Mouse (Mus musculus) adrenal gland, adult 2 months (tissue): ENCODE data around the gene Ostf1. TPM values are rescaled to one million over a fixed set of nuclear protein-coding genes. Genes with fewer than 3 reads are reported as not detected.

Source experiments
- DNase-seq: peaks from one replicate; pipeline ENCODE4 v3.0.0; 2021
- long read RNA-seq: library from polyadenylated mRNA; stranded (forward); transcript quantifications from one replicate; pipeline ENCODE4 v2.0.0, GENCODE M21; 2021
- polyA plus RNA-seq: library from polyadenylated mRNA; depleted of rRNA; stranded (reverse); fragments of >200 nt; gene quantifications from 2 replicates; pipeline ENCODE4 v1.2.3, GENCODE M21; 2012; rRNA removed
- total RNA-seq, 2 experiments: library from RNA; stranded (reverse); gene quantifications; 2 replicates each; pipeline ENCODE4 v1.2.3; 2021

Ostf1 gene
- total RNA-seq (100 to 1,000 TPM; 108 to 122 TPM), polyA plus RNA-seq (61.1 and 95.4 TPM in 2 replicates)
- long read RNA-seq, transcript Ostf1-201 (10 exons, 2,726 nt): major isoform, 112 of 115 reads
- long read RNA-seq, partial matches to known transcripts: 2 of 115 reads
- long read RNA-seq, other reads (novel, unspliced or antisense): 1 of 115 reads

DNA sequence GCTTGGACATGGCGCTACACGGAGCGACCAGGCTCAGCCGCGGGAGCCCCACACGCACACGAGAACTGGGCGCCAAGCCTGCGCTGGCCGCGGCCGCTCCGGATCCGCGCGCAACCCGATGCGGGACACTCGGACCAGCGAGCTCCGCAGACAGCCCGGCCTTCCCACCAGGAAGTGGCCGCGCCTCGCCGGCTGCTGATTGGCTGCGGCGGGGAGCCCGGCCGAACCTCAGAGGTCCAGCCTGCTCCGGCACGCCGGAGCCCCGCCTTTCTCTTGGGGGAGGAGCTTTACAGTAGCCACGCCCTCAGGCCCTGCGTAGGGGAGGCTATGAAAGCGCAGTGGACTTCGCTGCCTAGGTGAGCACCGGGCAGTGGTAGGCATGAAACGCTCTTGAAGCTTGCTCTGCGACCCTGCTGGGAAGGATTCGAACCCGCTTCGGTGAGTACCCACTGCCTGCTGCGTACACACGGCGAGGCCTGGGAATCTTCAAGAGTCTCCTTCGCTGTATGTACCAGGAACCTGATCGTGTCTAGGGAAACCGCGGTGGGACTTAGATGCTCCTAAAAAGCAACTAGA lies at the start of gene Ostf1, which contains the start of gene Nmrk1:
Ostf1 (minus strand) TSS at position 180 of the 576 bp plus-strand sequence.
Nmrk1 (plus strand) TSS at position 307 of the 576 bp plus-strand sequence.
- DNase-seq: peak; percentile 100

DNA sequence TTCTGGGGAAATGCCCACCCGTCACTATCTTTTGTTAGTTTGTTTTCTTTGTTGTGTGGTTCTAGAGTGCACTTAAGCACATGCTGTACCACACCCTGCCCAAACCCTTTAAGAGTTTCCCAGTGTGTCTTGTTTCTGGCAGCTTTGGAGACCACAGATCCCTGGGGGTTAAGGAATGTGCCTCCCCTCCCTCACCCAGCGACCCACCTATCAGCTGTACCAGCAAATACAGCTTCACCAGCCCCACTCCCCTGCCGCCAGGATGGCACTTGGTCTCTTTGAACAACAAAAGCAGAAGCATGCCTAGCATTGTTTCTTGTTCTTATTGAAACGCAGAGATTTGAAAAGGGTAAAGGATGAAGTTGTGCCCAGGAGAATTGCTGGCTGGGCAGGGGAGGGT lies 41.5 kb upstream of the Ostf1 start:
- no peak for DNase-seq

DNA sequence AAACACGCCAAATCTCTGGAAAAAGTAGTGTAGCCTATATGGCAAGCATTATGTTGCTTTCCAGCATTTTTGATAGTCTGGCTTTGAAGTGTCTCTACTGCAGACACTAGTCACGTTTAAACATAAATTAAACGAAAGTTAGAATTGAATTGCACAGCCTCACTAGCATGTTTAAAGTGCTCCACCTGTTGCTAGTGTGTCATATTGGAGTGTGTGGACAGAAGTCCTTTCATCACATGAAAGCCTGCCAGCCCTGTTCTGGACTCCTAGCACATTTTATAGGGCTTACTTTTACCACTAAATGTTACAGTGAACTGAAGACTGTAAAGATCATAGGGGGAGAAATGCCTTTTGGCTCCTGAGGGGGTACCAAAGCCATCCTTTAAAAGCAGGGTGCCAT lies 40.9 kb upstream of the Ostf1 start:
- DNase-seq: no peak

DNA sequence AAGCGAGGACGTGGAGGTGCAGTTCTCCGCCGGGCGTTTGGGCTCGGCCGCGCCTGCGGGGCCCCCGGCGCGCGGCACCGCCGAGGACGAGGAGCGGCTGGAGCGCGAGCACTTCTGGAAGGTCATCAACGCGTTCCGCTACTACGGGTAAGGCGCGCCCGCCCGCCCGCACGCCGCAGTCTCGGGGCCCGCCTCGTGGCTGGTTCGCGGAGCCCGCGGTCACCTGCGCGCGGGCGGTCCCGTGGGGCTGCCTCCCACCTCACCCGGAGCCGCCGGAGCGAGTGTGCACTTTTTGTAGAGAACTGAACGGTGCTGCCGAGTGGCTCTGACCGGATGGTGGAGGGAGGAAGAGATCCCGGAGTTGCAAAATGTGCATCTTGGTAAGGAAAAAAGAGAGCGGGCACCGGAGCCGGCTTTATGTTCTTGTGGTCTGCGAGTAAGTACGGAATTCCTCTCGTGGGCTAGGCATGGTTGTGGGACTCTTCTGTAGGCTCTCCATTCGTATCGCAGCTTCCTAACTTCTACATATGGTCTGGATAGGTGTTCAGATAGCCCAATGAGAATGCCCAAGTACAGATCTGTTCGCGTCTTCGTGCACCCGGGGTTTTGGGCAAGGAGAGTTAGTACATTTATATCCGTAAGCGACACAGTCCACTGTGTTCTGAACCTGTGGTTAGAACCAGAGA lies 39.6 kb upstream of the Ostf1 start:
- peak; percentile 67 for DNase-seq

DNA sequence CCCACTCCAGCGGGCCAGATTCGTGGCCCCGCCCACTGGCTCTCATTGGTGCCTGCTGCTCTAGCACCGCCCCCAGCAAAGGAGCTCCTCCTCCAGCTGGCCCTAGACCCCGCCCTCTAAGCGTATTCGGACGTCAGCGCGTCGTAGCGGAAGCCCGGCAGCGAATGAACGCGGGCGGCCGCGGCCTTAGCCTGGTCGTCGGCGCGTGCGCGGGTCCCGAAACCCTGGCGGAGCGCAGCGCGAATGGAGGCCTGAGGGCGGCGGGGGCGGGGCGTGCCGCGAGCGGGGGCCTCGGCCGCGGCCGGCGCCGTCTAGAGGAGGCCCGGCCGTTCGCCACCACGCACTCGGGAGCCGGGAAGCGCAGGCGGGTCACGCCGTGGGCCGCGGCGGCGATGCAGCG lies 39.0 kb upstream of the Ostf1 start, which contains the start of gene Carnmt1:
Carnmt1 (plus strand) TSS at position 157 of the 400 bp plus-strand sequence.
- DNase-seq: peak; percentile 100

DNA sequence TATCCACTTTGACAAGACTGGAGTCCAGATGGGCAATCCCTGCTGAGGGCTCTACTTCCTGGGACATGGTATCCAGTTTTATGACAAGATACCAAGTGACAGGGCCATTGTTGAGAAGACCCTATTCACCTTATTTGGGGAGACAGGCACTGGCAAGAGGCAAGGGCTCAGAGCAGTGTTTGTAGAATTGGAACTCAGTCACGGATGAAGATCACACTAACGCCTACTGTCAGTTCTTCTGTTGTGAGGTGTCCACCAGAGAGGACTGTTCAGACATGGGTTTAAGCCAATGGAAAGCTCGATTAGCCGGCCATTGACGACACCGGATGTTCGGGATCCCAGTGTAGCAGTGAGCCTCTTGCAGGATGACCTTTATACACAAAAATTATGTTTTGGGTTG lies 37.9 kb upstream of the Ostf1 start:
- DNase-seq: no peak

DNA sequence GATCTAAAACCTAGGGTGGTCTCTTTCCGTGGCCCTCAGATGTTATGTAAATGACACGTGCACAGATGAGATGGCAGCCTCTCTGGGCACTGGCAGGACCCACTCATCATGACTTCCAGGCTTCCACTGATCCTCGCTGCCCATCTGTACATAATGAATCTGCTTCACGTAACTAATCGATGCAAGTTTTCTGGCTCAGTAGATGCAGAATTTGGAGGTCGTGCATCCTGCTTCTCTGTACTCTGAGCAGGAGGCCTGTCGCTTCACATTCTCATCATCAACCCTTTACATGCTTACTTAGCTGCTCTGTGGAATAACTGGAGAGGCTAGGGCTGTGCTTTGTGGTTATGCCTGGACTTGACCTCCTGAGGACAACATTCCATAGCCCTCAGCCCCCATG lies 35.3 kb upstream of the Ostf1 start:
- no peak for DNase-seq

DNA sequence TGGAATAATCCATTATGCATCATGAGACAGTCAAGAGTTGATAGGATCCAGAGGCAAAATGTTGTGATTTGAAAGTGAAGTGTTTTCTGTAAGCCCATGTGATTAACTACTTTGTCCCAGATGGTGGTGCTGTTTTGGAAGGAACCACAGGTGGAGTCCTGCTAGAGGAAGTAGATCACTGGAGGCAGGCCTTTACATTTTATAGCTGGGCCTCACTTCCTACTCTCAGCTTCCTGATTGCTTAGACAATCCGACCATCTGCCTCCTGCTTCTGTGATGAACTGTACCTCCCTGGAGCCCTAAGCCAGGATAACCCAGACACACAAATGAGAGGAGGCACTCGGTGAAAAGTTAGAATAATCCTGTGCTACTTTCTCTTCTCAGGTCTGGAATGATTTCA lies 32.3 kb upstream of the Ostf1 start:
- DNase-seq: no peak

DNA sequence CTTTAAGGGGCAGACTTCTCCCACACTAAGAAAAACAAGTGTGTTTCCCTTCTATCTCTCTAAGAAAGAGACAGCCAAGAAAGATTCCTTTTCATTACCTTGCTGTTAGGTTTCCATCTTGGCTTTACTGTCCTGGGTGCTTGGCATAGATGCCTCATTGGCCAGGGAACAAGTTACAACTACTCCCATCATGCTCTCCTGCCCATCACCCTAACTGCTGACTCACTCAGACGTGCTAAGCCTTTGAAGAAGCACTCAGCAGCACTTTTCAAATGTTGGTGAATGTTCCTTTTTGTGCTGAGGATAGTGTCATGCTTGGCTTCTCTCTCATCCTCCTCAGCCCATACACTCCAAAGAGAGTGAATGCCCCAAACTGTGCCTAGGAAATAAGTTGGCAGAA lies 30.1 kb upstream of the Ostf1 start:
- no peak for DNase-seq

DNA sequence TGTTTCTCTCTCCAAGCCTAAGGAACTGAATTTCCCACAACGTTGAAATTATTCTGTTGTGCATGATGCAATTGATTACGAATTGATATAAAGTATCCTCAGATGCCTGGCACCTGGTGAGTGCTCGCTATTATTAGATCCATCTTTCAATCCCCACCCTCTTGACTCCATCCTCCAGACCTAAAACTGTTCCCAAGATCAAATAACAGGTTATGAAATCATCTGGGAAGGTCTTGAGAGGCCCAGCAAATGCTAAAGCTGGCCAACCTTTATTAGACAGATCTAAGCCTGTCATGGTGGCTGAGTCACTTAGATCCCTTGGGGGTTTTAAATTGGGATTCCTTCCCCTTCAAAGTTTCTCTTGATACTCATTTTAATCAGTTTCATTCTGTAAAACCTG lies 28.8 kb upstream of the Ostf1 start:
- no peak for DNase-seq

DNA sequence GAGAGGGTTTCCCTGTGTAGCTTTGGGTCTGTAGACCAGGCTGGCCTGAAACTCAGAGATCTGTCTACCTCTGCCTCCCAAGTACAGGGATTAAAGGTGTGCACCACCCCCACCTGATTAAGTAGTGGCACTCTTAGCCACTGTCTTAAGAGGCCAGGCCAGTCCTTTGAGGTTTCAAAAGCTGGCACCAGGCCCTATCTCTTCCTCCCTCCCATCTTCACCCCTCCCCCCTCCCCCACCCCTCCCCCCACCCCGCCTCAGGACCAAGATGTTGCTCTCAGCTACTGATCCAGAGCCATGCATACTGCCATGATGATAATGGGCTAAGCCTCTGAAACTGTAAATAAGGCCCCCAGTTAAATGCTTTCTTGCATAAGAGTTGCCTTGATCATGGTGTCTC lies 27.7 kb upstream of the Ostf1 start:
- DNase-seq: no peak

DNA sequence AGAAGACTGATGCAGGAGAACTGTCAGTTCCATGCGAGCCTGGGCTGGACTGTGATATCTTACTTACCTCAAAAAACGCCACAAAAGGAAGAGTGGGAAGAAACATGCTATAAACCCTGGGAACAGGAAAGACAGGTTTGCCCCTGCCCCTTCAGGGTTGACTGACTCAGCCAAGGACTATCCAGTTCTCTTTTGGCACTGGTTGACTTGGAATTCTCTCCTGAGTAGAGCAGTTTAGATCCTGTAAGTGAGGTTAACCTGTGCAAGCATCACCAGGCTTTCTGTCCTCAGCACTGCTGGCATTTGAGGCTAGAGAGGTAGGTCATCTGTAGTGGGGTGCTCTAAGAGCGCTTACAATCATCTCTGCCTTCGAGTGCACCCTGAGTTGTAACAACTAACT lies 26.9 kb upstream of the Ostf1 start:
- DNase-seq: no peak

DNA sequence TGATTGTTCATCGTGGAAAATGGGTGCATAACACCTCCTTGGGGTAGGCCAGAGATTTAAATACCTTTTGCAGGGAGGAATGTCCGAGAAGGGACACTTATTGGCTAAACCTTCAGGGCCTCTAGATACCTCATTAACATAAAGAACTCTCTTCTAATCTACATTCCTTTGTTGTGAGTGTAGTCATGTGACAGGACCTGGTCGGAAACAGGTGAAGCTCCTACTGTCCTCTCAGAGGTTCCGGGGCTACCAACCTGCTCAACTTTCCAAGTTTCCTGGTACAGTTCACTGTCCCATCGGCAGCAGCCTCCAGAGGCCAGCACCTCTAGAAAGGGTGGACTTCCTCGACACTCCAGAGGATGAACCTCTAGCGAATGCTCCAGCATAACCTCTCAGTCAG lies 24.4 kb upstream of the Ostf1 start:
- DNase-seq: no peak

DNA sequence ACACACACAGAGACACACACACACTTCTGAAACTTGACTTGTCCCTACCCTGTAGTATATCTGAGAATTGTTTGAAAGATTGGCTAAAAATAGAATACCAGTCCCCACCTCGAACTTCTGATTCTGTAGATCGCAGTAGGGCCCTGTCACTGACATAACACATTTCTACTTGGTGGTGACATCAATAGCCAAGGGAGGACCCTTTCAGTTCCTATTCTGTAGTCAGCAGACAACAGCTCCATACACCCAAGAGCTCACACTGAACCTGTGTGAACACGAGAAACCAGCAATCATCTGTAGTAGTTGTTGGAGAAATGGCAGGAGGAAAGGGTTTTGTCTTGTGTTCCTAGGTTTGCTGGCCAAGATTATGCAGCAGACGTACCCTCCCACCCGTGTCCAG lies 23.4 kb upstream of the Ostf1 start:
- no peak for DNase-seq

DNA sequence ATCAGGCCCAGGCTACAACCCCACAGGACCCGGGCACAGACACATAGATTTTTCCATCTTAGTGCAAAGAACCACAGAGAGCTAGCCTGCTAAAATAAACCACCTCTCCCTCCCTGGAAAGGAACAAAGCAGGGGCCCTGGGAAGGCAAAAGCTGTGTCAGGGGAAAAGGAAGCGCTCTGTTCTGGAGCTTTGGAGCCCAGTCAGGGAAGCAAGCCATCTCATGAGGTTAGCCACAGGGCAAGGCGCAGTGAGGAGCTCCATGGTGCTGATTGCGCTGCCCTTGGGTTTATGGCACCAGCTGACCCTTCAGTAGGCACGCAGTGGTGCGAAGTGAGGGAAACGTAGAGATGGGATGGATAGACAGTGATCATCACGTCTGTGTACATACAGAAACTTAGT lies 22.7 kb upstream of the Ostf1 start:
- no peak for DNase-seq

DNA sequence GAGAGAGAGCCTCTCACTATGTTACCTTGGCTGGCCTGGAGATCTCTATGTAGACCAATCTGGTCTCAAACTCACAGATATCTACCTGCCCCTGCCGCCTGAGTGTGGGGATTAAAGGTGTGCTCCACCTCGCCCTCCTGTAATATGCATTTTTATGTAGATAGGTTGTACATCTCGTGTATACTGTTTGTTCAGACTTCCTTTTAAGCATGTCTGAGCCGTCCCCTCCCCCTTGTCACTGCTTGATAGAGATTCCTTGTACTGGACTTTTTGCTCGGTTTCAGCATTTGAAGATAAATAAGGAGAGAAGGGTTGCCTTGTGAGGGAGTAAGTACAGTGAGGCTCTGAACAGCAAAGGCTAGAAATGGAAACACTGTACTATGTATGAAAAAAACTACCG lies 21.4 kb upstream of the Ostf1 start:
- DNase-seq: no peak

DNA sequence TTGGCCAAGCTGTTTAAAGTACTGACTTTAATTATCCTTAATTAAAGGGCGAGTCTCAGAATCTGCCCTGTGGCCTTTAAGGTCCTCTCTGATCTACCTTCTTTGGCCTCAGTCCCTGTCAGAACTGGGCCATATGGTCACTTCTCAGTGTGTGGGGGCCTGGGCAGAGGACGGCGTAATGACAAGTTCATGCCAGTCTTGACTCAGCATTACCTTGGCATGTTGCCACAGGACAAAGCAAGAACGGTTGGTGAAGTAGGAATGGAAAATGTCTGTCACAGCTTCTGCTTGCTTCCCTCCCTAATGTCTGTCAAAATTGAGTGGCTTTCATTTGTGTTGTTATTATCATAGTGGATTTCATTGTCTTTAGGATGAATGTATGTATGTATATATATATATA lies 21.0 kb upstream of the Ostf1 start:
- peak; percentile 81 for DNase-seq

DNA sequence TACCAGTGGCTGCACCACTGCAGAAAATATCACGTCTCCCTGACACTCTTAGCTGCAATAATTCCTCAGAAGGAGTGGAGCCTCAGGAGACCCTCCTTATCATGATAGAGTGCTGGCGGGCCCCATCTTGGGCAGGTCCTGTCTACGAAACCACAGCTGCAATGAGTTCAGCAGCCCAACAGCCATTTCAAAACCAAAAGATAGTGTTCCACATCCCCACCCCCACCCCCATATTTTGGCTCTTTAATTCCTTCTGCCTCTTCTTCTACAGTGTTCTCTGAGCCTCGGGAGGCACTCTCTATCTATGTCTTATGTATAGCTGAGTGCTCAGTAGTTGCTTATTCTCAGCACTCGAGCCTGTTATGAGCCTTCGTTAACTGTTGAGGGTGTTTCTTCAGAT lies 18.9 kb upstream of the Ostf1 start:
- DNase-seq: no peak

DNA sequence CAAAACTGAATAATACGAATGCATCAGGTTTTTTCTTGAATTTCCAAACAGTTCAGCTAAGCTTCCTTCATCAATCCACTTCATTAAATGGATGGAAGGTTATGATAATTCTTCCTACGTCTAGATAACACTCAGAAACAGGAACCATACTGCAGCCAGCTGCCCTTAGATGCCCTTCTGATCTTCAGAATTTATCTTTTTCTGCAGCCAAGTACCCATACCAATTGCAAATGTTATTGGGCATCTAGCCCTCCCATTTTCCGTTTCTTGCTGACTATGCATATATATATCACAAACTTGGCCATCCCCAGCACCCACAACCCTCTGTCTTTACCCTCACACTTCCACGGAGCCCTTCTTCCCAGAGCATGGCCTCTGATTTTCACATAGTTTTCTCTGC lies 18.3 kb upstream of the Ostf1 start:
- DNase-seq: no peak

DNA sequence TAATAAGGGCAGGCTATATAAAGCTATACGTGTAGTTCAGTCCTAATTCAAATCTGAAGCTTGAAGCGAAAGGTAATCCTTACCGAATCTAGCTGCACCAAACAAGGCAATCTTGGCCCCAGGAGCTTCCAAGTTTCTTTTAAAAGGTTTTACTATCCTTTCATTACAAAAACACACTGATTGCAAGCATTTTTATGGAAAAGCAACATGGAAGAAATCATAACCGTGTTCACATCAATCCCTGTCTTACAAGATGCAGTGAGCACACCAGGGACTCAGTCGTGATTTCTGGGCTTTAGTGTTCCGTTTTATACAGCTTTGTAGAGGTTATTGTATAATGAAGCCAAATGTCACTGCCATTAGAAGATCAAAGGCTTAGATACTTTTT lies 16.9 kb upstream of the Ostf1 start:
- no peak for DNase-seq

DNA sequence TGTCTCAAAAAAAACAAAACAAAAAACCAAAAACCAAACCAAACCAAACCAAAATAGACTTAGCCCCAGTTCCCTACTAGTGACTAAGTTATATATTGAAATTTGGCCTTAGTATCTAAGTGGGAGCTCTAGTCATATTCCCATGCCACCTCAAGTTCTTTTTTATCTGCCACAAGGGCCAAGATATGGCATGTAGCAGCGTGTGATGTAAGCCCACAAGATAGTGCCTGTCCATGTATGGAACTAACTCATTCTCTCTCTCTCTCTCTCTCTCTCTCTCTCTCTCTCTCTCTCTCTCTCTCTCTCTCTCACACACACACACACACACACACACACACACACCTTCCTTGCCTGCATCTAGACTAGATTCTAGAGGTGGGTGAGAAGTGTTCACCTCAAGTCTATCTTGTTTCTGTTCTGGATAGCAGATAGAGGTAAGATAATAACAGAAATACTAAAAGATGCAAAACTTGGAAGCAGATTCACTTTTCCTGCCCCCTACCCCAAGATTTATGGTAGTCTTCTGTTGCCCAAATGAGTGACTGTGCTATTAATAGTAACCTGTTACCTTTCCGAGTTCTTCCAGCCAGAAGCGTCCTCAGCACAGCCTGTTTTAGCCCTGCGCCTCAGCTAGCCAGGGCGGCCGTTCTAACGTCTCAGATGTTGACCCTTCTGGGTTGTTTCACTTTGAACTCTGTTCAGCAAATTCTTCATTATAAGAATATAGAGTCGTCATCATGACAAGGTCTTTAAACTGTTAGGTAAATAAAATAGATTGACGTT lies 16.3 kb upstream of the Ostf1 start:
- DNase-seq: no peak

DNA sequence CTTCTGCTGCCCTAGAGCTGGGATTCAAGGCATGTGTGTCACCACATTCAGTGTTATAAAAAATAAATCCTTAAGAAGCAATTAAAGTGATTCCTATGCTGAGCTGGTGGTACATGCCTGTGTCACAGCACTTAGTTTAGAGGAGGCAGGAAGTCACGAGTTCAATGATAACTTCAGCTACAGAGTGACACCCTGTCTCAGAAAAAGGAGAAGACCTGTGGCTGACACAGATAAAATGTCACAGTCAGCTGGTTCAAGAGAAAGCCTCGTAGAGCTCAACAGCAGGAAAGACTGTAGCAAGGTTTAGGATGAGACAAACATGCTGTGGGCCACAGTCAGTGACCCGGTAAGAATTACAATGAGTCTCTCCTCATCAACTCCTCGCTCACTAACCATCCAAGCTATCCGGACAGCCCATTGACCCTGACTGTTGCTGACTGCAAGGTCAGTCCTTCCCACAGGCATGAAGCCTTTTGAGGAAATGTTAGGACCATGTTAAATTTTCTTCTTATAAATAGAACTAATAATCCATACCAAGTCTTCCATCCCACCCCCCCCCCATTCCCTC lies 15.3 kb upstream of the Ostf1 start:
- DNase-seq: peak; percentile 73

DNA sequence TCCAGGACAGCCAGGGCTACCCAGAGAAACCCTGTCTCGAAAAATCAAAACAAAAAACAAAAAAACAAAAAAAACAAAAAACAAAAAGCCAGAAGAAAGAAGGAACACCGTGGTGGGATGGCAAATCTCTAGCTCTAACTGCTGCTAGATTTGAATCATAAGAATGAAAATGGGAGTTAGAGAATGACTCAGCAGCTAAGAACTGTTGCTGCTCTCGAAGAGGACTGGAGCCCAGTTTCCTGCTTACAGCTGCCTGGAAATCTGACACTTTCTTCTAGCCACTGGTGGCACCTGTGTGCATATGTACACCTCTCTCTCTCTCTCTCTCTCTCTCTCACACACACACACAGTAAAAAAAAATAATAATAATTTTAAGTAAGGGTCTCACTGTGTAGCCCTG lies 14.8 kb upstream of the Ostf1 start:
- DNase-seq: no peak
